Mouse (Mus musculus) left cerebral cortex, postnatal 4 days (tissue): ENCODE data around the gene Daxx. TPM values are rescaled to one million over a fixed set of nuclear protein-coding genes. Genes with fewer than 3 reads are reported as not detected.

ENCODE experiments used
- DNase-seq: peaks from one replicate; pipeline ENCODE4 v3.0.0-alpha.2; 2022
- intact Hi-C: fragments of 180-260 bp; cut with DNase I; formaldehyde crosslinking; loops from one replicate; pipeline ENCODE4 v1.15.1; 2025
- total RNA-seq, 2 experiments: library from RNA; stranded (reverse); gene quantifications; 2 replicates each; pipeline ENCODE4 v1.2.3; 2021

Daxx gene
- total RNA-seq, 2 experiments from 2014 or later: 37.6 to 39.2 TPM

GRCm38 (mm10) chr17:33919351-33920281 lies 10.4 kb downstream of the Daxx start:
- DNase-seq: peak; percentile 59
- intact Hi-C loops: no loop called here

- DNase-seq: peak; percentile 85
- intact Hi-C loops: no loop called here
These were observed 11.3 kb downstream of the Daxx start for GRCm38 (mm10) chr17:33920282-33921097.

GRCm38 (mm10) chr17:33921361-33921760 lies 12.1 kb downstream of the Daxx start:
- intact Hi-C loops: no loop called here
- DNase-seq: no peak

- intact Hi-C loops: no loop called here
- DNase-seq: no peak
These were observed 15.5 kb downstream of the Daxx start for GRCm38 (mm10) chr17:33924577-33925283.

- no peak for DNase-seq
- intact Hi-C loops: no loop called here
These were observed 16.3 kb downstream of the Daxx start for GRCm38 (mm10) chr17:33925406-33926116.

DNA sequence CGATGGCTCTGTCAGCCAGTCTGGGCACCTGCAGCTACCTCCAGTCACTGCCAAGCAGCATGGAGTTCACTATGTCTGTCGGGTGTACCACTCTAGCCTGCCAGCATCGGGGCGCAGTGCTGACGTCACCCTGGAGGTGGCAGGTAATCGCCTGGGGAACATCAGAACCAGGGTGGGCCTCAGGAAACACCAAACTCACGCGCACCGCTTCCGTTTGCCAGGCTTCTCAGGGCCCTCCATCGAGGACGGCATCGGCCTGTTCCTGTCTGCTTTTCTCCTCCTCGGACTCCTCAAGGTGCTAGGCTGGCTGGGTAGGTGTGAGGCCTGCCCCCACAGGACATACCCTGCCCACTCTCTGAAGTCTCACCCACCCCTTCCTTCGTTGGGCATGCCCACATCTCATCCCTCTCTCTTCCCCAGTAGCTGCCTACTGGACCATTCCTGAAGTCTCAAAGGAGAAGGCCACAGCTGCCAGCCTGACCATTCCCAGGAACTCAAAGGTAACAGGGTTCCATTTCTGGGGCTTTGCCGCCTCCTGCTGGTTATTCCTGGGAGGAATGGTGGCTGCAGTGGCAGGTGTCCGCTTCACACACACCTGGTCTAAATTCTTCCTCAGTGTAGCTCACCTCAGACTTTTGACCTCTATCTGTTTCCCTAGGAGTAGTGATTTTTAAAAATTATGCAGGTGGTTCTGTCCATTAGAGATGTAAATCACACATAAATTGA lies 17.2 kb downstream of the Daxx start:
- intact Hi-C loops: no loop called here
- no peak for DNase-seq

DNA sequence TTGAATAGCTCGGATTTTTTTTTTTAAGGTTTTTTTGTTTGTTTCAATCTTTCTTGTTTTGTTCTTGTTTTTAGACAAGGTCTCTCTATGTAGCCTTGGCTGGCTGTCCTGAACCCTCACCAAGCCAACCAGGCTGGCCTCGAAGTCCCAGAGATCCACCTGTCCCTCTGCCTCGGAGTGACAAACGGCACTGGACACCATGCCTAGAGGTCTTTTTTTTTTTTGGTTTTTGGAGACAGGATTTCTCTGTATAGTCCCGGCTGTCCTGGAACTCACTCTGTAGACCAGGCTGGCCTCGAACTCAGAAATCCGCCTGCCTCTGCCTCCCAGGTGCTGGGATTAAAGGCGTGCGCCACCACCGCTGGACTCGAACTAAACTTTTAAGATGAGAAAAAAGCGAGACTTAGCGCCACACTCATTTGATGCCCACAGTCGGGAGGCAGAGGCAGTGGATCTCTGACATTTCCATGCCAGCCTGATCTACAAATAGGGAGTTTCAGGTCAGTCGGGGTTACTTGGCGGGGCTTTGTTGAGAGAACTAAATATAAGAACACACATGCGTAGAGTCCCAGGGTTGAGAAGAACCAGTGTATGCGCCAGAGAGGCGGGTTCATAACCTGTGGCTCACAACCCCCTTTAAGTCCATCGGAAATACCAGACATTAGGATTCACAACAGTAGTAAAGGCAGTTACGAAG lies 19.2 kb downstream of the Daxx start:
- intact Hi-C loops: no loop called here
- DNase-seq: no peak

GRCm38 (mm10) chr17:33929371-33930279 lies 20.4 kb downstream of the Daxx start, which contains the start of gene Rgl2:
Gene Rgl2 (plus strand): TSS chr17:33929543.
- DNase-seq: peak; percentile 96
- intact Hi-C loops: no loop called here

GRCm38 (mm10) chr17:33930280-33931158 lies 21.3 kb downstream of the Daxx start:
- DNase-seq: no peak
- intact Hi-C loops: no loop called here

DNA sequence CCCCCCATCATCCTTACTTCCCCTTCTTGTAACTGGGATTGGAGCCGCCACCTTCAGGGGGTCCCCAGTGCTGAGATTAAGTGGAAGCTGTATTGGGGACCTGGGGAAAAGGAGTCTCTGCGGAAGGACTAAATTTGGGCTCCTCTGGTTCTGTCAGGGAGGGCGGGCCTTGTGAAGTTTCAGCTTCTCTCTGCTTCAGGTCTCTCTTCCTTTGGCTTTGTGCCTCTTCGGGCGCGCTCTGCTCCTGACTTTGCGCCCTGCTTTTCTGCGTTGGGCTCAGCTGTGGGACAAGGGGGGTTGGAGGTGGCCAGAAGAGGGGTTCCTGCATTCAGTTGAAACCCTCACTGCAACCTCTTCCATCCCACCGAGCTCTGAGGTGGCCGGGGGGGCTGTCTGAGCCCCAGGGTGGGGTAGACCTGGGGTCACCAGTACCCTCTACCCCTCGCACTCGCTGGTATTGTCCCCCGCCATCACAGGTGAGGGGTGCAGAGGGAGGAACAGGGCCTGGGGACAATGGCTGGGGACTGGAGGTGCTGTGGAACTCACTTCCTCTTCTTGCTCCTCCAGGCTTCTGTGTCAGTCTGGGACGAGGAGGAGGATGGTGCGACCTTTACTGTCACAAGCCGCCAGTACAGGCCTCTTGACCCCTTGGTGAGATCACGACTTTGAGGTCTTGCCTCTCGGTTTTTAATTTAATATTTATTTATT lies 22.1 kb downstream of the Daxx start:
- intact Hi-C loops: no loop called here
- DNase-seq: no peak

- DNase-seq: no peak
- intact Hi-C loops: no loop called here
These were observed 22.7 kb downstream of the Daxx start for GRCm38 (mm10) chr17:33931947-33932346.

DNA sequence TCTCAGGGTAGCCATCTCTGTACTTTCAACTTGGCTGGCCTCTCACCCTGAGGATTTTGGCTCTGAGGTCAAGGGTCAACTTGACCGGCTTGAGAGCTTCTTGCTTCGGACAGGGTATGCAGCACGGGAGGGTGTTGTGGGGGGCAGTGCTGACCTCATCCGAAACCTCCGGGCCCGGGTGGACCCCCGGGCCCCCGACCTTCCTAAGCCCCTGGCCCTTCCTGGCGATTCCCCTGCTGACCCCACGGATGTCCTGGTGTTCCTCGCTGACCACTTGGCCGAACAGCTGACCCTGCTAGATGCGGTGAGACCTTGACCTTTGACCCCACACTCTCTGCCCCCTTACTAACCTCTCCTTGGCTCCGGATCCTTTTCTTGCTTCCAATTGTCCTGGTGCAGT lies 23.2 kb downstream of the Daxx start:
- intact Hi-C loops: no loop called here
- no peak for DNase-seq

- intact Hi-C loops: no loop called here
- no peak for DNase-seq
These were observed 23.8 kb downstream of the Daxx start for GRCm38 (mm10) chr17:33932970-33933369.

GRCm38 (mm10) chr17:33935422-33936055 lies 26.3 kb downstream of the Daxx start:
- intact Hi-C loops: no loop called here
- no peak for DNase-seq

GRCm38 (mm10) chr17:33936993-33937392 lies 27.8 kb downstream of the Daxx start:
- intact Hi-C loops: no loop called here
- DNase-seq: no peak

- intact Hi-C loops: no loop called here
- no peak for DNase-seq
These were observed 29.6 kb downstream of the Daxx start for GRCm38 (mm10) chr17:33938783-33939182.
